In genomic region chr9:49618699-49619392, GRCm38 (mm10) we compare ENCODE assay signal across 11 mouse cellular contexts.
DNase-seq lines count a peak whose midpoint lies in the region; ATAC-seq and TF ChIP-seq lines count a peak whose summit lies in the region.
"Had no signal": no experiment of that assay in that cellular context is flagged by ENCODE, and none has a peak within 500 bp of the region (broad histone marks: within the 10 kb centered on the region; RNA-seq: fewer than 3 reads in every experiment).

No protein-coding gene starts in this region.

- H3K9me3 ChIP-seq in lung, postnatal 0 days (ENCODE audit: low read length), result no peaks in the 10 kb centered on the region

- no peaks in the 10 kb centered on the region for H3K4me1 ChIP-seq in lung, postnatal 0 days (ENCODE audit: insufficient read depth, low read depth, low read length)

- H3K9ac ChIP-seq in lung, postnatal 0 days (replicated peaks; ENCODE audit: low read depth), result no peak overlapping the region

- H3K27ac ChIP-seq in lung, postnatal 0 days (ENCODE audit: low read length), result no peak overlapping the region

- no peak for TF ChIP-seq EP300 in lung, postnatal 0 days (IDR thresholded peaks at IDR 0.05)

- no peaks in the 10 kb centered on the region for H3K27me3 ChIP-seq in lung, postnatal 0 days (replicated peaks; ENCODE audit: insufficient read depth, low read length)

- 80% methylated on average over 9 of the region's 9 CpGs for WGBS in lung, postnatal 0 days

- H3K36me3 ChIP-seq in lung, postnatal 0 days (ENCODE audit: insufficient read depth, low read length), result no peaks in the 10 kb centered on the region

- DNase-seq in heart, adult 11 months, result peak; percentile 64
- DNase-seq in heart, adult 8-10 months (ENCODE audit: low spot score), result no peak
- peak; percentile 31 to 39 for DNase-seq in cerebellum, postnatal 36 days
- DNase-seq in frontal cortex, postnatal 10 days (ENCODE audit: low spot score in 2 of 2), result peak; percentile 32 to 62
- peak; percentile 51 to 56 for DNase-seq in right cerebral cortex, adult 2 months (ENCODE audit: low spot score in 2 of 2)
- no peak for DNase-seq in lung, postnatal 0 days (ENCODE audit: low spot score)
- DNase-seq in retina, embryonic 14.5 days (ENCODE audit: low spot score), result no peak
- DNase-seq: heart, postnatal 36 days; kidney, postnatal 36 days; midbrain, embryonic 14.5 days had no signal

- H3K4me3 ChIP-seq in lung, postnatal 0 days (ENCODE audit: low read depth, low read length), result no peak overlapping the region

- no peak for ATAC-seq in lung, postnatal 0 days
- ATAC-seq: intestine, embryonic 16.5 days had no signal

- no peak overlapping the region for H3K4me2 ChIP-seq in lung, postnatal 0 days (replicated peaks; ENCODE audit: low read depth, low read length)

- TF ChIP-seq CTCF in lung, postnatal 0 days (IDR thresholded peaks at IDR 0.05), result no peak

Comparison
In these comparisons a context has a peak if more than half of its experiments do, and no peak if none do; other contexts are left out.
1. DNase-seq: peak in heart, adult 11 months (single experiment), cerebellum, postnatal 36 days (2 of 2), frontal cortex, postnatal 10 days (2 of 2) and right cerebral cortex, adult 2 months (2 of 2); none in heart, adult 8-10 months (single experiment), lung, postnatal 0 days (single experiment) and retina, embryonic 14.5 days (single experiment).